Mouse (Mus musculus) midbrain, embryonic 16.5 days (tissue): Measurements from ENCODE around the gene Spock1. TPM values are rescaled to one million over a fixed set of nuclear protein-coding genes. Genes with fewer than 3 reads are reported as not detected.

ENCODE experiments used
- ATAC-seq: fragments of 200-750 bp; cut with Nextera tagmentation; 2 replicates; pipeline ENCODE4 v1.8.0; 2017; ENCODE audit warnings: moderate TSS enrichment
- H3K27ac ChIP-seq: fragments of 300-500 bp; sonication (generic); 2 replicates; pipeline ENCODE4 v1.5.1; 2014; ENCODE audit warnings: mild to moderate bottlenecking, low read length, mixed read lengths
- H3K27me3 ChIP-seq: fragments of 300-500 bp; sonication (generic); 2 replicates; pipeline ENCODE4 v1.6.1; 2014; ENCODE audit warnings: low read depth, low read length, mixed read lengths; ENCODE audit not compliant: control insufficient read depth, insufficient read depth
- H3K36me3 ChIP-seq: fragments of 300-500 bp; sonication (generic); 2 replicates; pipeline ENCODE4 v1.6.1; 2014; ENCODE audit warnings: mild to moderate bottlenecking, low read length, moderate library complexity, mixed read lengths; ENCODE audit not compliant: control insufficient read depth, insufficient read depth
- H3K4me1 ChIP-seq: fragments of 300-500 bp; sonication (generic); 2 replicates; pipeline ENCODE4 v1.6.1; 2014; ENCODE audit warnings: mild to moderate bottlenecking, low read length, mixed read lengths; ENCODE audit not compliant: control insufficient read depth, insufficient read depth
- H3K4me2 ChIP-seq: fragments of 300-500 bp; sonication (generic); 2 replicates; pipeline ENCODE4 v1.6.1; 2014; ENCODE audit warnings: mild to moderate bottlenecking, low read length, mixed read lengths
- H3K4me3 ChIP-seq: fragments of 300-500 bp; sonication (generic); 2 replicates; pipeline ENCODE4 v1.5.1; 2014; ENCODE audit warnings: low read depth, mild to moderate bottlenecking, low read length, moderate library complexity, mixed read lengths
- H3K9ac ChIP-seq: fragments of 300-500 bp; sonication (generic); 2 replicates; pipeline ENCODE4 v1.6.1; 2014; ENCODE audit warnings: low read depth, low read length, mixed read lengths
- H3K9me3 ChIP-seq: fragments of 300-500 bp; sonication (generic); replicated peaks from 2 replicates; pipeline ENCODE4 v1.6.1; 2014; ENCODE audit warnings: mild to moderate bottlenecking, low read length, mixed read lengths; ENCODE audit not compliant: control insufficient read depth, poor library complexity, severe bottlenecking
- WGBS: fragments of 180-500 bp; shearing (Covaris S2); extraction: QIAGEN DNeasy Blood & Tissue Kit; methylation state at CpG from one replicate; pipeline ENCODE4 v1.1.7; 2014; 5-methylcytosine and 5-hydroxymethylcytosine counted together
- polyA plus RNA-seq: library from polyadenylated mRNA; unstranded; fragments of >200 nt; fragmentation: Nextera tagmentation; extraction: Ambion mirVana; gene quantifications from 2 replicates; pipeline ENCODE4 v1.2.1, GENCODE M21; 2015

Gene Spock1
- polyA plus RNA-seq, 1 experiment from 2014 or later = 81.8 TPM

- H3K9me3 ChIP-seq = 0 out of 2 replicates have a peak, but pooled peaks cover 5% of the 10 kb centered on the region
- no peaks in the 10 kb centered on the region for H3K27me3 ChIP-seq
- no peaks in the 10 kb centered on the region for H3K36me3 ChIP-seq
- WGBS = 65% methylated on average over 3 of the region's 3 CpGs
- H3K4me3 ChIP-seq = no peak overlapping the region
- no peak overlapping the region for H3K27ac ChIP-seq
- peaks cover 2% of the 10 kb centered on the region; the same call in 1 of the 2 replicates for H3K4me1 ChIP-seq
- H3K4me2 ChIP-seq = no peak overlapping the region
- no peak overlapping the region for H3K9ac ChIP-seq
- ATAC-seq = no peak
These were observed 163.5 kb downstream of the Spock1 start for GRCm38 (mm10) chr13:57744667-57745066.

GRCm38 (mm10) chr13:57741186-57741585, 166.9 kb downstream of the Spock1 start:
- no peaks in the 10 kb centered on the region for H3K9me3 ChIP-seq
- H3K9ac ChIP-seq = no peak overlapping the region
- ATAC-seq = no peak
- WGBS = 50% methylated on average over 6 of the region's 6 CpGs
- H3K4me2 ChIP-seq = no peak overlapping the region
- no peaks in the 10 kb centered on the region for H3K27me3 ChIP-seq
- no peak overlapping the region for H3K27ac ChIP-seq
- peaks cover 8% of the 10 kb centered on the region for H3K4me1 ChIP-seq
- H3K4me3 ChIP-seq = no peak overlapping the region
- no peaks in the 10 kb centered on the region for H3K36me3 ChIP-seq

- H3K9ac ChIP-seq = no peak overlapping the region
- peaks cover 14% of the 10 kb centered on the region for H3K4me1 ChIP-seq
- H3K4me3 ChIP-seq = no peak overlapping the region
- H3K27me3 ChIP-seq = no peaks in the 10 kb centered on the region
- H3K9me3 ChIP-seq = no peaks in the 10 kb centered on the region
- 59% methylated on average over 5 of the region's 5 CpGs for WGBS
- H3K27ac ChIP-seq = no peak overlapping the region
- no peak for ATAC-seq
- no peaks in the 10 kb centered on the region for H3K36me3 ChIP-seq
- no peak overlapping the region for H3K4me2 ChIP-seq
These were observed 167.7 kb downstream of the Spock1 start for GRCm38 (mm10) chr13:57740473-57740872.

- Histone ChIP-seq H3K27me3 (no peaks in the 10 kb centered on the region), H3K27ac (no peak overlapping the region), H3K36me3 (no peaks in the 10 kb centered on the region), H3K9me3 (no peaks in the 10 kb centered on the region), H3K4me3 (no peak overlapping the region), H3K4me1 (peaks cover 14% of the 10 kb centered on the region), H3K9ac (no peak overlapping the region), H3K4me2 (no peak overlapping the region)
- WGBS = 61% methylated on average over 7 of the region's 7 CpGs
- ATAC-seq = no peak
These were observed 172.1 kb downstream of the Spock1 start for GRCm38 (mm10) chr13:57736060-57736459.

GRCm38 (mm10) chr13:57734549-57734948, 173.6 kb downstream of the Spock1 start:
- no peaks in the 10 kb centered on the region for H3K27me3 ChIP-seq
- no peak overlapping the region for H3K4me2 ChIP-seq
- no peak overlapping the region for H3K4me3 ChIP-seq
- H3K4me1 ChIP-seq = peaks cover 12% of the 10 kb centered on the region; the same call in 1 of the 2 replicates
- WGBS = 91% methylated on average over 4 of the region's 4 CpGs
- no peak for ATAC-seq
- no peaks in the 10 kb centered on the region for H3K9me3 ChIP-seq
- H3K36me3 ChIP-seq = no peaks in the 10 kb centered on the region
- no peak overlapping the region for H3K9ac ChIP-seq
- no peak overlapping the region for H3K27ac ChIP-seq

- H3K9ac ChIP-seq = no peak overlapping the region
- no peaks in the 10 kb centered on the region for H3K9me3 ChIP-seq
- no peaks in the 10 kb centered on the region for H3K27me3 ChIP-seq
- H3K27ac ChIP-seq = no peak overlapping the region
- H3K4me2 ChIP-seq = no peak overlapping the region
- peaks cover 12% of the 10 kb centered on the region; the same call in 1 of the 2 replicates for H3K4me1 ChIP-seq
- no peaks in the 10 kb centered on the region for H3K36me3 ChIP-seq
- H3K4me3 ChIP-seq = no peak overlapping the region
- ATAC-seq = no peak
- 93% methylated on average over 1 of the region's 1 CpGs for WGBS
These were observed 174.6 kb downstream of the Spock1 start for GRCm38 (mm10) chr13:57733521-57733920.

GRCm38 (mm10) chr13:57732251-57732650, 175.9 kb downstream of the Spock1 start:
- Histone ChIP-seq H3K4me3 (no peak overlapping the region), H3K36me3 (no peaks in the 10 kb centered on the region), H3K9ac (no peak overlapping the region), H3K4me2 (no peak overlapping the region), H3K27ac (no peak overlapping the region), H3K4me1 (peaks cover 10% of the 10 kb centered on the region; the same call in 1 of the 2 replicates), H3K9me3 (no peaks in the 10 kb centered on the region), H3K27me3 (no peaks in the 10 kb centered on the region)
- no peak for ATAC-seq
- 22% methylated on average over 1 of the region's 2 CpGs for WGBS

- H3K27ac ChIP-seq = no peak overlapping the region
- no peaks in the 10 kb centered on the region; the same call in 1 of the 2 replicates for H3K27me3 ChIP-seq
- no peak for ATAC-seq
- peaks cover under 1% of the 10 kb centered on the region; the same call in 1 of the 2 replicates for H3K4me1 ChIP-seq
- no peaks in the 10 kb centered on the region for H3K9me3 ChIP-seq
- H3K36me3 ChIP-seq = no peaks in the 10 kb centered on the region
- H3K4me2 ChIP-seq = no peak overlapping the region
- no peak overlapping the region for H3K4me3 ChIP-seq
- WGBS = 94% methylated on average over 11 of the region's 11 CpGs
- H3K9ac ChIP-seq = no peak overlapping the region
These were observed 180.4 kb downstream of the Spock1 start for GRCm38 (mm10) chr13:57727716-57728115.

GRCm38 (mm10) chr13:57726654-57727053, 181.5 kb downstream of the Spock1 start:
- WGBS = 86% methylated on average over 7 of the region's 7 CpGs
- H3K4me2 ChIP-seq = no peak overlapping the region
- no peak overlapping the region for H3K4me3 ChIP-seq
- ATAC-seq = no peak
- H3K9ac ChIP-seq = no peak overlapping the region
- no peaks in the 10 kb centered on the region for H3K9me3 ChIP-seq
- peaks cover 8% of the 10 kb centered on the region; the same call in 1 of the 2 replicates for H3K4me1 ChIP-seq
- no peaks in the 10 kb centered on the region for H3K36me3 ChIP-seq
- no peaks in the 10 kb centered on the region; the same call in 1 of the 2 replicates for H3K27me3 ChIP-seq
- no peak overlapping the region for H3K27ac ChIP-seq
